Mouse (Mus musculus) heart, embryonic 15.5 days (tissue): ENCODE measurements around the gene Adam12. TPM values are rescaled to one million over a fixed set of nuclear protein-coding genes. Genes with fewer than 3 reads are reported as not detected.
A peak's percentile ranks its signal among the peaks of the same experiment; 100 is the strongest.
"Not testable (repeated sequence)": the region's sequence is repeated elsewhere in the genome, so short reads cannot be mapped to it uniquely, and the experiment has no call there.

Source experiments
- ATAC-seq: fragments of 200-750 bp; cut with Nextera tagmentation; replicated peaks from 2 replicates; pipeline ENCODE4 v1.8.0; 2017; ENCODE audit warnings: low read depth, moderate TSS enrichment; ENCODE audit not compliant: insufficient number of reproducible peaks, insufficient read depth, low FRiP score
- H3K27ac ChIP-seq: fragments of 300-500 bp; sonication (generic); 2 replicates; pipeline ENCODE4 v1.5.1; 2015; ENCODE audit warnings: mild to moderate bottlenecking, inconsistent platforms
- H3K27me3 ChIP-seq: fragments of 300-500 bp; sonication (generic); 2 replicates; pipeline ENCODE4 v1.6.1; 2015; ENCODE audit warnings: inconsistent platforms
- H3K36me3 ChIP-seq: fragments of 300-500 bp; sonication (generic); 2 replicates; pipeline ENCODE4 v1.6.1; 2015; ENCODE audit warnings: mild to moderate bottlenecking, inconsistent platforms
- H3K4me1 ChIP-seq: fragments of 300-500 bp; sonication (generic); replicated peaks from 2 replicates; pipeline ENCODE4 v1.6.1; 2015; ENCODE audit warnings: inconsistent platforms
- H3K4me2 ChIP-seq: fragments of 300-500 bp; sonication (generic); 2 replicates; pipeline ENCODE4 v1.6.1; 2015; ENCODE audit warnings: inconsistent platforms, mild to moderate bottlenecking, moderate library complexity
- H3K4me3 ChIP-seq: fragments of 300-500 bp; sonication (generic); 2 replicates; pipeline ENCODE4 v1.5.1; 2015; ENCODE audit warnings: mild to moderate bottlenecking, inconsistent platforms
- H3K9ac ChIP-seq: fragments of 300-500 bp; sonication (generic); 2 replicates; pipeline ENCODE4 v1.6.1; 2015; ENCODE audit warnings: mild to moderate bottlenecking, inconsistent platforms
- H3K9me3 ChIP-seq: fragments of 300-500 bp; sonication (generic); replicated peaks from 2 replicates; pipeline ENCODE4 v1.6.1; 2016; ENCODE audit warnings: inconsistent platforms
- WGBS: fragments of 180-500 bp; shearing (Covaris S2); methylation state at CpG from one replicate; pipeline ENCODE4 v1.1.7; 2015; ENCODE audit warnings: mixed read lengths; 5-methylcytosine and 5-hydroxymethylcytosine counted together
- polyA plus RNA-seq: library from polyadenylated mRNA; unstranded; fragments of >200 nt; fragmentation: Nextera tagmentation; extraction: Ambion mirVana; gene quantifications from 2 replicates; pipeline ENCODE4 v1.2.1, GENCODE M21; 2015

Gene Adam12
- polyA plus RNA-seq, 1 experiment from 2014 or later, result 2.1 TPM

GRCm38 (mm10) chr7:133888926-133889920 lies 342.7 kb downstream of the Adam12 start:
- ATAC-seq, result no peak
- Histone ChIP-seq H3K9me3 (no peaks in the 10 kb centered on the region), H3K36me3 (no peaks in the 10 kb centered on the region), H3K9ac (no peak overlapping the region), H3K27me3 (no peaks in the 10 kb centered on the region), H3K4me3 (no peak overlapping the region), H3K27ac (no peak overlapping the region), H3K4me1 (peaks cover 4% of the 10 kb centered on the region; the same call in 1 of the 2 replicates), H3K4me2 (no peak overlapping the region)
- WGBS, result 67% methylated on average over 19 of the region's 19 CpGs

GRCm38 (mm10) chr7:133884759-133885431 lies 347.1 kb downstream of the Adam12 start:
- WGBS, result 87% methylated on average over 5 of the region's 9 CpGs
- H3K27me3 ChIP-seq, H3K4me3 ChIP-seq, H3K4me1 ChIP-seq, H3K9me3 ChIP-seq, H3K36me3 ChIP-seq, H3K27ac ChIP-seq, H3K9ac ChIP-seq, ATAC-seq, H3K4me2 ChIP-seq: not testable (repeated sequence)

GRCm38 (mm10) chr7:133879761-133880160 lies 352.2 kb downstream of the Adam12 start:
- Histone ChIP-seq H3K36me3 (no peaks in the 10 kb centered on the region), H3K27ac (no peak overlapping the region), H3K9ac (no peak overlapping the region), H3K9me3 (no peaks in the 10 kb centered on the region), H3K4me2 (no peak overlapping the region), H3K4me1 (no peaks in the 10 kb centered on the region), H3K27me3 (no peaks in the 10 kb centered on the region), H3K4me3 (no peak overlapping the region)
- 91% methylated on average over 8 of the region's 8 CpGs for WGBS
- peak; percentile 27; the same call in 1 of the 2 replicates for ATAC-seq

- 66% methylated on average over 17 of the region's 17 CpGs for WGBS
- ATAC-seq, result no peak
- no peak overlapping the region for H3K4me3 ChIP-seq
- H3K9ac ChIP-seq, result no peak overlapping the region
- no peak overlapping the region for H3K27ac ChIP-seq
- no peaks in the 10 kb centered on the region for H3K9me3 ChIP-seq
- no peaks in the 10 kb centered on the region for H3K4me1 ChIP-seq
- no peaks in the 10 kb centered on the region for H3K27me3 ChIP-seq
- H3K36me3 ChIP-seq, result no peaks in the 10 kb centered on the region
- H3K4me2 ChIP-seq, result no peak overlapping the region
Observed at GRCm38 (mm10) chr7:133876646-133877342, 355.2 kb downstream of the Adam12 start.

GRCm38 (mm10) chr7:133876139-133876538 lies 355.8 kb downstream of the Adam12 start:
- 78% methylated on average over 3 of the region's 3 CpGs for WGBS
- Histone ChIP-seq H3K27ac (no peak overlapping the region), H3K36me3 (no peaks in the 10 kb centered on the region), H3K4me2 (no peak overlapping the region), H3K4me1 (no peaks in the 10 kb centered on the region), H3K4me3 (no peak overlapping the region), H3K9ac (no peak overlapping the region), H3K27me3 (no peaks in the 10 kb centered on the region), H3K9me3 (no peaks in the 10 kb centered on the region)
- no peak for ATAC-seq

- Histone ChIP-seq H3K9ac (no peak overlapping the region), H3K4me2 (no peak overlapping the region), H3K27ac (no peak overlapping the region), H3K4me3 (no peak overlapping the region), H3K4me1 (no peaks in the 10 kb centered on the region), H3K9me3 (no peaks in the 10 kb centered on the region), H3K36me3 (no peaks in the 10 kb centered on the region), H3K27me3 (no peaks in the 10 kb centered on the region)
- WGBS, result 66% methylated on average over 5 of the region's 5 CpGs
- no peak for ATAC-seq
Observed at GRCm38 (mm10) chr7:133872701-133873100, 359.2 kb downstream of the Adam12 start.

- no peak for ATAC-seq
- no peak overlapping the region for H3K4me3 ChIP-seq
- WGBS, result 79% methylated on average over 4 of the region's 4 CpGs
- H3K4me2 ChIP-seq, result no peak overlapping the region
- no peaks in the 10 kb centered on the region for H3K4me1 ChIP-seq
- no peaks in the 10 kb centered on the region for H3K27me3 ChIP-seq
- no peak overlapping the region for H3K9ac ChIP-seq
- no peak overlapping the region for H3K27ac ChIP-seq
- no peaks in the 10 kb centered on the region for H3K36me3 ChIP-seq
- H3K9me3 ChIP-seq, result no peaks in the 10 kb centered on the region
Observed at GRCm38 (mm10) chr7:133870265-133870664, 361.7 kb downstream of the Adam12 start.

- no peak overlapping the region for H3K27ac ChIP-seq
- H3K4me2 ChIP-seq, result no peak overlapping the region
- no peaks in the 10 kb centered on the region for H3K36me3 ChIP-seq
- no peak overlapping the region for H3K4me3 ChIP-seq
- H3K9ac ChIP-seq, result no peak overlapping the region
- H3K27me3 ChIP-seq, result no peaks in the 10 kb centered on the region
- 91% methylated on average over 4 of the region's 4 CpGs for WGBS
- no peak for ATAC-seq
- H3K9me3 ChIP-seq, result no peaks in the 10 kb centered on the region
- no peaks in the 10 kb centered on the region for H3K4me1 ChIP-seq
Observed at GRCm38 (mm10) chr7:133863684-133864083, 368.3 kb downstream of the Adam12 start.

GRCm38 (mm10) chr7:133863151-133863550 lies 368.8 kb downstream of the Adam12 start:
- Histone ChIP-seq H3K27me3 (no peaks in the 10 kb centered on the region), H3K4me2 (no peak overlapping the region), H3K27ac (no peak overlapping the region), H3K9me3 (no peaks in the 10 kb centered on the region), H3K4me3 (no peak overlapping the region), H3K4me1 (no peaks in the 10 kb centered on the region), H3K9ac (no peak overlapping the region), H3K36me3 (no peaks in the 10 kb centered on the region)
- WGBS, result 72% methylated on average over 3 of the region's 3 CpGs
- ATAC-seq, result no peak

GRCm38 (mm10) chr7:133862723-133863122 lies 369.2 kb downstream of the Adam12 start:
- Histone ChIP-seq H3K4me1 (no peaks in the 10 kb centered on the region), H3K9me3 (no peaks in the 10 kb centered on the region), H3K4me2 (no peak overlapping the region), H3K27ac (no peak overlapping the region), H3K27me3 (no peaks in the 10 kb centered on the region), H3K36me3 (no peaks in the 10 kb centered on the region), H3K9ac (no peak overlapping the region), H3K4me3 (no peak overlapping the region)
- 87% methylated on average over 5 of the region's 5 CpGs for WGBS
- no peak for ATAC-seq

- Histone ChIP-seq H3K36me3 (no peaks in the 10 kb centered on the region), H3K4me1 (no peaks in the 10 kb centered on the region), H3K9me3 (no peaks in the 10 kb centered on the region), H3K9ac (no peak overlapping the region), H3K27ac (no peak overlapping the region), H3K4me3 (no peak overlapping the region), H3K27me3 (no peaks in the 10 kb centered on the region), H3K4me2 (no peak overlapping the region)
- WGBS, result 86% methylated on average over 6 of the region's 6 CpGs
- ATAC-seq, result no peak
Observed at GRCm38 (mm10) chr7:133862233-133862632, 369.7 kb downstream of the Adam12 start.
